Mouse (Mus musculus) liver, embryonic 14.5 days (tissue): ENCODE results near the gene Pdcd1lg2.

ENCODE experiments used
- CTCF ChIP-seq: IDR thresholded peaks from 2 replicates; pipeline ENCODE4 v1.5.1; 2016; ENCODE audit warnings: antibody characterized with exemption, low read depth, control low read depth
- EP300 ChIP-seq: IDR thresholded peaks from 2 replicates; pipeline ENCODE4 v1.6.1; 2016; ENCODE audit warnings: antibody characterized with exemption, low read depth

DNA sequence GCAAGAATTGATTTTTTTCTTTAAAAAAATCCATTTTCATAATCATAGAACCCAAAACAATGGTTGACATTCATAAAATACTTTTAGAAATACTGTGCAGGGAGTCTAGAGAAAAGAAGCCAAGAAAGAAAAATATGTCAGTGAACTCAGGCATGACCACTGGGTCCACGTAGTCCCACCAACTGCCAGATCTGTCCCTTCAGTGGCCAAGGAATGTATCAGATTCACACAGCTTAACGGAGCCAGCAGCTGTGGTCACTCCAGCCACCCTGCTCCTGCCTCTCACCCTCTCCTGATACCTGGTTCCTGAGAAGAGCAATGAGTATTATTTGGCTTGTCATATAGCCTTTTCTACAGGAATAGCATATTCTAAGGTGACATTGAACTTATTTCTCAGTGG is 72.7 kb downstream of the Pdcd1lg2 start:
- TF ChIP-seq CTCF (no peak), EP300 (no peak)
